Mouse (Mus musculus): ENCODE data around the gene Hoxd10.

Gene Hoxd10

DNA sequence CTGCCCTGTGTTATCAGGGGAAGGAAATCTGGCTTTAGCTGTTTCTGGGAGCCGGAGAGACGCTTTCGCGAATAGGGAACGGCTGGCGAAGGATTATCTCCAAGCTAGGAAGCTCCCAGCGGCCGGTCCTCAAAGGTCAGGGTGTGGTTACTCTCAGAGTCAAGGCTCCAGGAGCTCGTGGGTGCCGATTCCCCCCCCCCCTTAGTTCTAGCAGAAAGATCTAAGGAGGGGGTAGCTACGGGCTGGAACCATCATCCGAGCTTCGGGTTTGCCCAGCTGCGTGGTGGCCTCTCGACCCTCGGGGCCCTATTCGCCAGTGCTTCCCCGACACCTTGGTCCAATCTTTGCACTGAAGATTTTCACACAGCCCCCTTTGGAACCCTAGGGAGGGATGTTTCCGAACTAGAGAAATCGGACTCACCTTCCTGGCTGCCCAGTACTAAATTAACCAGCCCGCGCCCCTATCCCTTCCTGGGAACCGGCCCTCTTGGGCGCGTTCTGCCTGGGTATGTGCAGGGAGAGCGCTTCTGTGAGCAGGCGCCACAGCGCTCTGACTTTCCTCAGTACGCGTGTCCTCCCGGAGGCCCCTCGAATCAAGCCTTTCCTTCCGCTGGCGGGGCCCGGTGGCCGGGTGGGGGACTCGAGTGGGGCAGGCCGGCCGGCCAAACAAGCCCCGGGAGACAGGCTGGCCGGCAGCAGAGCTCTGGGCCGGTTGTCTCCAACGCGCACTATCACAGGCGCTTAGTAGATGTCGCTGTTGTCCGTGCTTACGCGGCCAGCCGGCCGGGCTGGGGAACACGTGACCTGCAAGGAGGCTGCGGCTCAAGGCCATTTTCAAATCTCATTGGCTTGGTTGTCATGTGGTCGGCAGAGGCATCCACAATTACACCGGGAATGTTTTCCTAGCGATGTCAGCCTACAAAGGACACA lies at the start of gene Hoxd10:
Gene Hoxd10 (plus strand): TSS at position 903 of the 930 bp plus-strand sequence.
- DNase-seq (ENCODE audit: low spot score in 2 of 2), result peak in 1 of 2 experiments; percentile 31

DNA sequence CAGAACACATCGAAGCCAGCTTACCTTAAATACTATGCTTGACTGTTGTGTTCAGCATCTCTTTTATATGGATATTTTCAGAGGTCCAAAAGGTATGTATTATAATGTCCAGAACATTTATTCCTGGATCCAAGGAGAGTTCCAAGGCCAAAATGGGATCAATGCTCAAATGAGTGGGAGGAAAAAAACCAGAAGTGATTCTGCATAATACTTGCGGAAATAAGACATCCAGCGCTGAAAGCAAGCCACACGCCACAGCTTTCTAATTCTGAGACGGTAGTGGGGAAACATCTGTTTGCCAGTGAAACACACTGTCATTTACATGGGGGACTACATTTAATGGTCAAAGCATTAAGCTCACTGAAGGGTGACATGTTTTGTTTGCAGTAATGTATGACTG lies 49.3 kb upstream of the Hoxd10 start:
- no peak for DNase-seq (ENCODE audit: low spot score in 2 of 2)

DNA sequence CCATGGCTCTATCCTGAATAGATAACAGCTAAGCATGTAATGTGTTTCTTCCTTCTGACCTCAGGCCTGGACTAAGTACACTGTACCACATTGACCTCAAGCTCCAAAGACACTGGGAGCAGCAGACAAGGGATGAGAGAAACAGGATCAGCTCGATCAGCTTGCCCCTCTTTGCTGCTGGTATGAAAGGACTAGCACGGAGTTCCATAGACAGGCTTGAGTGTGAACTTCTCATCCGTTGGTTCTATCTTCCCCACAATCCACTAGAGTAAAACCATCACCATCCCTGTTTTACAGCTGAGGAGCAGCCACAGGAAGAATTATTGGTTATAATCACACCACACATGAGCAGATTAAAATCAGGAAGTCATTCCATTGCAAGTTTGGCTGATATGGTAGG lies 46.1 kb upstream of the Hoxd10 start:
- no peak for DNase-seq (ENCODE audit: low spot score in 2 of 2)

DNA sequence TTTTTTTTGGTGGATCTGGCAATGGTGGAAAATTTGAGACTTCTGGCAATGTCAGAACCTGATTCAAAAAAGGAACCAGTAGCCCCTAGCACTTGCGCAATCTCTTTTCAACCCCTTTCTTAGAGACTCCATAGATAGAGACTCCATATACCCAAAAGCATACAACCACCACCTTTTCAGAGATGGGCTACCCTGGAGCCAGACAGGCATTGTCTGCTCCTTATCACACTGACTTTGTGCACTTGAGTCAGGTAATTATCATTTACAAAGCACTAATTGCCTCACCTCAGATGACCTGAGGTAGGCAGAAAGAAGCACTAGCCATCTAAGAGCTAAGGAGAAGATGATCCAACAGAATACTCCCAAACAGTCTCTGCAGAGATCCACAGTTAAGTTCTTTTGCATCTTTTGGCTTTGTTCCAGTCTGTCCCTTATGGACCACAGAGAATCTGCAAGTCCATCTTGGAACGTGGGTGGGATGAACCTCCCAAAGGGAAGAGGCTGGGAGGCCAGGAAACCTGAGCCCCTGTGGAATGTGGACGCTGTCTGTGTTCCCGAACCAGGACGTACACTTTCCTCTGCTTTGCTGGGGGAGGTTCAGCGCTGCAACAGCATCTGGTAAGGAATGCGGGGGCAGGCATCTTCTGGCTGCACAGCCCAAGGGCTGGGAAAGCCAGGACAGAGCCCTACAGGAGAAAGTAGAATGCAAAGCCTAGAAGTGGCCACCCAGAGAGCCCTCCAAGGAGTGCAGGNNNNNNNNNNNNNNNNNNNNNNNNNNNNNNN lies 44.5 kb upstream of the Hoxd10 start:
- DNase-seq (ENCODE audit: low spot score in 2 of 2), result no peak

DNA sequence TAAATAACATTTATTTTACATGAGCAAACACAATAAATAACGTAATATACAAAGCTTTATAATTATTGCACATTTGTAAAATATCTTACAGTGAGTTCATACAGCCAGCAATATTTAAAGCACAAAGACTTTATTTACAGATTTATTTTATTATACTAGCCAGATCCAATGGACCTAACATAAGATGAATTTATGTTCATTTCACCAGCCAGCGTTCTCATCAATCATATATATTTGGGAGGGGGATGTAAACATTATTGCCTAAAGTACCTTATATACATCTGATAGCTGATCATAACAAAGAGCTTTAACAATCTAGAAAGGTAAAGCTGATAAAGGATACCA lies 38.8 kb upstream of the Hoxd10 start:
- DNase-seq (ENCODE audit: low spot score in 2 of 2), result no peak

DNA sequence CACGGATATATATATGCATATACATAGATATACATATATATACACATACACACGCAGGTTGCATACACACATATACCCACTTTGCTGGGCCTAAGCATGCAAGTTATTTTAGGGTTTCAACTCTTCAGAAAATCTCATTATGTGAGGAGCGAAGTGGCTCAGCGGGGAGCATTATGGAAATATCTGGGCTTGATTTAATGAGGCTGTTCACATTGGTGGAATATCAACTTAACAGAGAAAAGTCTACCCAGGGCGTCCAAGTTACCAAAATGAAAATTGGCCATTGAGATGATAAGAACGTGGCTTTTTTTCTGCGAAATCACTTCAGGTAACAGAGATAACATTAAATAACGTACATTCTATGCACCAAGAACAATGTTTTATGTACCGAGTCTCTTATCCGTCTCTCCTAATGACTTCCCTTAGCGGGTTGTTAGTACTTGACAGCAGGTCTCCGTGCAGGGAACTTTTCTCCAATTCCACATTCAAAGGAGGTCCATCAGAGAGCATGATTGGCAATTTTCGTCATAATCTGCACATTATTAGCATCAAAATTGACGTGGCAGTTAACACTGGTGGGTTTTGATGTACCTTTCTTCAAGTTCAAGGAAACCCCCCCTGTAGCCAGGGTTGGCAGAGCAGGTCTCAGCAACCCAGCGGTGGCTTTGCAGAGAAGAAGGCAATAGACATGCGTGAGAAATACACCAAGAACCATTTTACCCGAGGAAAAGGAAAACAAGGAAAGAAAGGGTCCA lies 37.8 kb upstream of the Hoxd10 start:
- no peak for DNase-seq (ENCODE audit: low spot score in 2 of 2)

DNA sequence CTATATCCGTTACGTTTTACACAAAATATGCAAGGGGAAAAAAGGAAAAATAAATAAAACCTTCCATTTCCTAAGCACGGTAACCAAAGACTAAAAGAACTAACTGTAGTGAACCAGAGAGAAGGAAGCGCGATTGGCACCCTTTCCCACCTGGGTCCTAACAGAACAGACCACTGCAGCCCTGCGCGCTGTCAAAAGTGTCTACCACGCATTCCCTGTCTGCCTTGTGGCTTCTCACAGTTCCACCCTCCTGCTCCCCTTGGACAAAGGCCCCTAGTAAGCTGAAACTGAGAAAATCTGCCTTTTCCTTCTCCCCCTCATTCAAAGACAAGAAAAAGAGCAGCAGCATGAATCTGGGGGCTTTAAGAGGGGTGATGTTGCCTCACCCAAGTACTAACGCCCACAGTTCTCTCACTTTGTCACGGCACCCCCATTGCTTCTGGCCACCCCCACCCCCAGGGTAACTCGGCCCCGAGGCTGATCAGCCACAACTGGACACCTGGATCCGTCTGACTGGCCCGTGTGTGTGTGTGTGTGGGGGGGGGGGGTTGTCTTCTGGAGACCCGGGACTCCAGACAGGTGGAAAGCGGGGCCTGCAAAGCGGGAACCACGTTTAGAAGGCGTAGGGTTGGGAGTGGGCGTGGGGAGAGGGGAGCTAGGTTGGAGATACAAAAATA lies 36.8 kb upstream of the Hoxd10 start:
- no peak for DNase-seq (ENCODE audit: low spot score in 2 of 2)

DNA sequence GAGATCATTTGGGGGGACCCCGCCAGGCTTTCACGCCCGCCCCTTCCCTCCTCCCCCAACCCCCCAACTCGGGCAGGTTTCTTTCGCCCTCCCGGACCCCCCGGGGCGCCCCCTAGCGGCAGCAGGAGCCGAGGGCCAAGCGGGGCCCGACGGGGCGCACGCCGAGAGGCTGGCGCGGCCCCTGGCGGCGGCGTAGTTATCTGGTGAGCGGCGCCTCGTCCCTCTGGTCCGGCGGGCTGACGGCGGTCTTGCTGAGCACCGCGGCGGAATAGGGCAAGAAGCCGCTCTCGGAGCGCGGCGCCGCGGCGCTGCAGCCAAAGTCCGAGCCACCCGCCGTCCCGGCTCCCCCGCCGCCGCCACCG lies 36.3 kb upstream of the Hoxd10 start:
- no peak for DNase-seq (ENCODE audit: low spot score in 2 of 2)

DNA sequence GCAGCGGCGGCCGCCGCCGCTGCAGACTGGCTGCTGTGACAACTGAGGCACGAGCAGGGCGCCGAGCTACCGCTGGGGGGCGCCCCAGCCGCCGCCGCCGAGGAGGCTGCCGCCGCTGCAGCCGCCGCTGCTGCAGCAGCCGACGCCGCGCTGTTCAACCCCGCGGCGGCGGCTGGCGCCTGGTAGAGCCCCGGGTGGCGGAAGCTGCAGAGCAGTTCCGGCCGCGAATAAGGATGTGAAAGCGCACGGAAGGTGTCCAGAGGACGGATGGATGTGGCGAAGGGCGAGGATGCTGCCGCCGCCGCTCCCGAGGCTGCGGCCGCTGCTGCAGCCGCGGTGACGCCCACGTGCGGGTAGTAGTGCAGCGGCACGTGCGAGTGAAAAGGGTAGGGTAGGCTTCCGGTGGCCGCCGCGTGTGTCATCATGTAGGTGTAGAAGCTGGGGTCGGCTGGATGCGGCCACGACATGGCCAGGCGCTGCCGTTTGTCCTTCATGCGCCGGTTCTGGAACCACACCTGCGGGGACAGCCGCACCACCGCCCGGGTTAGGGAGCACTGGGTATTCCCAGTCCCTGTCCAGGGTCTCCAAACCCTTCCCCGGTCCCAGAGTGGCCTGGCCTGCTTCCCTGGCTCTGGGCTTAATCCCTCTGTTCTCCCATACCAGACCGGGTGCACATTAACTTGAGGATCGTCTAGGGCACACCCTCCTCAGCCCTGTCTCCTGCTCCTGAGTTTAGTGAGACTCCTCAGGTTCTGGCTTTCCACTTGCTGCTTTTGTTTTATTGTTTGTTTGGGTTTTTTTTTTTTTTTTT lies 35.7 kb upstream of the Hoxd10 start:
- no peak for DNase-seq (ENCODE audit: low spot score in 2 of 2)

DNA sequence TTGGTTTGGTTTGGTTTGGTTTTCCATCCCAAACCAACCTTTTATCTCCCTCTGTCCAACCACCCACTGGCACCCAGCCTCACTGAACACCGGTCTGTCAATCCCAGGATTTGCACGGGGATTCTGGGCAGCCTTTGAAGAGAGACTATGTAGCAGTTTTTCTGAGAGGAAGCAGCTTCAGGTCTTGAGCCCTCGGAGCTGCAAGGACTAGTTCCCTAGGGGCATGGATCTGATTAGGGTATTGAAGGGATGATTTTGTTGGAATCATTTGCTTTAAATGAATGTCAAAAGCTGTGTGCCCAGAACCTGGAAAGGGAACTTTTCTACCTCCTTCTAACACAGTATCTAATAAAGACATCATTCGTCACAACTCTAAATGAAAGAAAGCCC lies 35.1 kb upstream of the Hoxd10 start:
- DNase-seq (ENCODE audit: low spot score in 2 of 2), result no peak

DNA sequence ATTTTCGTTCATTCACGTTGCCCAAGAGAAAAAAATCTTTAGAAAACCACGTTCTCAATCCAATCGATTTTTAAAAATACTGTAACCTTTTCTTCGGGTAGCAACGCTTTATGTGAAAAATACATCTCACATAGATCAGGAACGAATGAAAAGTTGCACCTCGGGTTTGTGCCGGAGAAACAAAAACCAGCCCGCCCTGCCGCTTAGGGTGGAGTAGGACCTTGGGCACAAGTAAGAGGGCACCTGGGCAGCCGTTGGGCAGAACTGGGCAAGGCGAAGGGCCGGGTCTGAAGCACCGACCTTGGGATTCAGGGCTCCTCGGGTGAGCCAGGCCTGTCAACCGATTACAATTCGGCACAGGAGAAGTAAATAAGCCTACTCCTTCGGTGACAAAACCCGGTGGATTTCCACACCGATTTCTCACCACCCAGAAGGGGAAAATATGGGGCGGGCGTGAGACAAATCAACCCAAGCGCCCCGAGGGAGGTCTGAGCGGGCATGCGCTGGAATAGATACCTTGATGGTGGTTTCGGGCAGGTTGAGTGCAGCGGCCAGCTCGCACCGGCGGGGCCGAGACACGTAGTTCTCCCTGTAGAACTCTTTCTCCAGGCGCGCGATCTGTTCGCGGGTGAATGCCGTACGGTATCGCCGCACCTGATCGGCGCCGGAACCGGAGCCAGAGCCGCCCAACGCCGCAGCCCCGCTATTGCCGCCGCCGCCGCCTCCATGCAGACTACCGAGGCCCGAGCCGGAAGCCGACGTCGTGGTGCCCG lies 34.3 kb upstream of the Hoxd10 start:
- DNase-seq (ENCODE audit: low spot score in 2 of 2), result no peak

DNA sequence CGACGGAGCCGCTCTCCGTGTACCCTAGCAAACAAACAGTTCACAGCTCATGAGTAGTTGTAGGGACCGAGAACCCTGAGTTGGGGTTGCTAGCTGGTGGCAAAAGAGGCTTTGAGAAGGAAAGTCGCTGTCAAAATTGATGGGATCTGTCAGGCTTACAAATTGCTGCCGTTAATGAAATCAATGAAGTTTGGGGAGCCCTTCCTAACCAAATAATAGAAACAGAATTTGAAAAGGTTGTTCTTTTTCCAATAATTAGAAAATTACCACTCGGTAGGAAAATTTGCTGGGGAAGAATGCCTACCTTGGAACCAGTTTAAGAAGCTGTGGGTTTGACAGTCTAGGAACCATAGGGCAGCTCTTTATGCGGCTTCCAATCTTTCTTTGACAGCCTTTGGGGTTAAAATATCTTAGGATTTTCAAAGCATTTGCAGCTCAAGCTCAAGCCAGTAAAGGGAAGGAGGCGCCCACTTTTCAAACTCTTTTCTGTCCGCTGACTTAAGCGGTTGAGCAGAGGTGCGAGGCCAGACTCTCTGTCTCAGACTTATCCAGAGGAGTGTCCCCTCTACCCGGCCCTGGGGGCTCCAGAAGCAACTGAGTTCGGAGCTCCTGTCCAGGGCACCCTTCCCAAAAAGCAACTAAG lies 33.6 kb upstream of the Hoxd10 start:
- DNase-seq (ENCODE audit: low spot score in 2 of 2), result no peak

DNA sequence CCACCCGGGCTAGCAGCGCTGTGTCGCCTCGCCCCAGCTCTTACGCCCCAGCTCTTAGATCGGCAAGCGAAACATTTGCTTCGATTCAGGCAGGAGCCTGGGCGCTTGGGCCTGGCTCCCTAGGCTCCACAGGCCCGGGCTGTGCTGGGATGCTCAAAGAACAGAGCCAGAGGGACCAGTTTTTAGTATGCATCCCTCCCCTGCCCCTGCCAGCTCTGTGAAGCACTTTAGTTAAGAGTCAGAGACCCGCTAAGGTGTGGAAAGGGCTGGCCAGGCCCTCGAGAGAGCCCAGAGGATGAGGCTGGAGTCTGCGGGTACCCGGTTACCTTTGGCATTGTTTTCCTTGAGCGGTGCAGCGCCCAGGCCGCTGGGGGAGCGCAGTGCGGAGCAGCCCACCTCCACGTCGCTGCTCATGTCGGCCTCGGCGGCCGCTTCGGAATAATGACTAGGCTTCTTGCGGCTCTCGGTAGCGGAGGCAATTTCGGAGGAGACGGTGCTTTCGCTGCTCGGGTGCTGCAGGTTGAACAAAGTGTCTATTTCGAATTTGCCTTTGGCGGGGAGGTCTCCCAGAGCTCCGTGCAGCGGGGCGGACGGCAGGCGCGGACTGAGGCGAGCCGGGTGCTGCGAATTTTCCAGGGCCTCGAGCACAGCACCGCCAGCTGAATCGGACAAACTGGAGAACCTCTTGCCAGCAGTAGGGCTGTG lies 32.9 kb upstream of the Hoxd10 start:
- no peak for DNase-seq (ENCODE audit: low spot score in 2 of 2)

DNA sequence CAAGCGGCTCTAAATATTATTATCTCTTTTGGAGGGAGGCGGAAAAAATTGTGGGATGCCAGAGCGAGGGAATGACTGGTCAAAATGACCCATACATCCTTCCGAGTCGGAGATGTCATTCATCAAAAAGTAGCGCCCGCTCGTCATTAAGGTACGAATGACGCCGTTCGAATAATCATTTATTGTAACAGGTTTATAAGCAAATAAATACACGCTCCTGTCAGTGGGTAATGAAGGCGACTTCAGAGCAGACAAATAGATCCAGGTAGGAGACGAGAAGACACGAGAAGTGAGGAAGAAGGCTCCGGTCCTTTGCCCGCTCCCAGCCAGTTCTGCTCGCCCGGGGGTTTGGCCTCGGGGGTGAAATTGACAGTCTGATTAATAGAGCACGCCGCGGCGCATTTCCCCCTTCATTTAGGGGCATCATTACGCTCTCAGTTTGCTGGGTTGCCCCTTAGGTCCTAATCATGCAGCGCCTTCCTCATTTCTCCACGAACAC lies 32.2 kb upstream of the Hoxd10 start, which contains the start of gene Evx2:
Gene Evx2 (minus strand): TSS at position 51 of the 499 bp plus-strand sequence.
- DNase-seq (ENCODE audit: low spot score in 2 of 2), result no peak

DNA sequence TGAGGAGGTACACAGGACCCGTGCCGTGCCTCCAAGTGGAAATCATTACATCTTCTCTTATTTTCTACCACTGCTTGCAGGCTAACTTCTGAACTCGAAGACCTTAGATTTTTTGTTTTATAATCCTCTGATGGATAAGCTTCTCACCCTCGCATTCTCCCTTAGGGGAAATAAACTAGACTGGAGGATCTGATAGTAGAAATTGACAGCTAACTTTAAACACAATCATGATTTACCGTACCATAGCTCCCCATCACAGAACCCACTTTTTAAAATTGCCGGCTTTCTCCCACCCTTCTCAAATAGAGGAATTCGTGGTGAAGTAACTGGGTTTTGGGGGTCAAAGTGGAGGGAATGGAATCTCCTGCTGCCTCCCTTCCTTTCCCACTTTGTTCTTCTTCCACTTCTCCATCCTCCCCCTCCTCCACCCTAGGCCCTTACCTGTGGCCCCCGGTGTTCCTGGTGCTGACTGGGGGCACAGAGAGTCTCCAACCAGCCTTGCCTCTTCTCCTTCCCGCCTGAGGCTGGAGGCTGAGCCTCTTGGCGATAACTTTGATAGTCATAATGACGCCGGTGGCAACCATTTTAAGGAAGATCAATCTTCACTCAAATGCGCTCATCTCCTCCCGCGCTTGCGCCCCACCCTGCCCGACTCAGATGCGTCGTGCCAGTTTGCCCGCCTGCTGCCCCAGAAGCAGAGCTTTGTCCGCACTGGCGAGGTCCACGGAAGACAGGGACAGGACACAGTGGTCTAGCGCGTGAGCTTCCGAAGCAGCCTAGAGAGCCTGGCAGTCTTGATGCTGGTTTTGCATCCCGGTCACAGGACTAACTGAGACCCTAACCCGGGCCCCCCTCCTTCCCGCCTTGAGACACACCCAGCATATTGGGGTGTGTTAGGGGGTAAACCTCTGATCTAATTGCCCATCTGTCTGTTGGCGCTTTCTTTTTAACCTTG lies 31.0 kb upstream of the Hoxd10 start:
- no peak for DNase-seq (ENCODE audit: low spot score in 2 of 2)

DNA sequence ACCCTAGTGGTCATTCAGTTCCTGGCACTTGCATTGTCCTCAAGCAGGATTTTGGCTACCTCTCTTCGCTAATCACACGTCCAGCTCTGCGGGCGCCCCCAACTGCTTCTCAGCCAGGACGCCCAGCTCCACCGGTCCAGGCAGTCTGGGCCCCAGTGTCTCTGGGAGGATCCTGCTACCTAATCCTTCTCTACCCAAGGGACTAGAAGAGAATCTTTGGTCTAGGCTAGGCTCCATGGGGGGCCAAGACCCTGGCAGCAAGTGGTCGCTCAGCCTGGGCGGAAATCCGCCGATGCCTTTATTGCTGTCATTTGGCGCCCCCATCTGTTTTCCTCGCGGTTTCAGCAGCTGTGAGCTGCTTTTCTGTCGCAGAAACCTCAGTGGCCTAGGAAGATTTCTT lies 30.0 kb upstream of the Hoxd10 start:
- peak; percentile 65 to 75 for DNase-seq (ENCODE audit: low spot score in 2 of 2)

DNA sequence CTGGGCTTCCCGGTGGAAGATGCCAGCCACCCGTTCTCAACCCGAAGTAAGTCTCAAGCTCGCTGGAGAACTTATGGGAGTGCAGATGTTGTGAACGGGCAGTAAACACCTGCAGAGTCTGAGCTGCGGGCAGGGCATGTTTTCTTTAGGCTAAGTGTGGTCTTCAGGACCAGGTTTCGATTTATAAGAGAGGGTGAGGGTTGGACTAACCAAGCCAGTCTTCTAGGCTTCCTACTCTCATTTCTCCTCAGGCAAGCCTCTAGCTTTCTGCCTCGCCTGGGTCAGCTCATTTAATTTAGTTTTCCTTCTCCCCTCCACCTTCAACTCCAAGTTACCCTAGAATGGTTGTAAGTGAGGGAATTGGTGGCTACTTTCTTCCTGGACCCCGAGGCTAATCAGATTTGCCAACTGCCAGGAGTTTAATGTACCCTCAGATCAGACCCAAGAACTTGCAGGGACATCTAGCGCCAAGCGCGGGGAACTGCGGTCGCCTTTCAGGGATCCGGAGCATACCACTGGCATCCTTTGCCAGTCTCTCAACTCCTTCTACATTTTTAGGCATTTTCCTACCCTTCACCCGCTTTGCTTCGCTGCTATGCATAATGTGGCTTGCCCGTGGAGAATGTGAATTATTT lies 28.3 kb upstream of the Hoxd10 start:
- DNase-seq (ENCODE audit: low spot score in 2 of 2), result peak; percentile 68 to 79

All from right cerebral cortex, postnatal 10 days (tissue).